Mouse (Mus musculus): ENCODE measurements around the gene Kras. TPM values are rescaled to one million over a fixed set of nuclear protein-coding genes. Genes with fewer than 3 reads are reported as not detected.

Kras gene
- polyA plus RNA-seq, 1 experiment: 2.9 TPM

DNA sequence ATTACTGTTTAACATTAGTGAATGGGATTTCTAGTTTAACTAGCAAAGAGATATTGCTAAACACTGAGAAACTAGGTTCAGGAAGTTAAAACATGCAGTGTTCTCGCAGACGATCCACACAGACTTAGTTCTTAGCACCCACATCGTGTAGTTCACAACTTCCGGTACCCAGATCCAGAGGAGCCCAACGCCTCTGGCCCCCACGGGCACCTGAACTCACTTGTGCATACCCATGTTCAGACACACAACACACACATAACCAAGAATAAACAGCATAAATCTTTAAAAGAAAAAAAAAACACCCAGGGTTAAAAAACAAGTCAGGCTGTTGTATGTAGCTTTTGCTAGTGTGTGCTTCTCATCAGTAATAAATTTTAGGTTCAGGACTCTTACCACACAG is 45.6 kb downstream of the Kras start:
- H3K9me3 ChIP-seq (ENCODE audit: control insufficient read depth, low read length): no peaks in the 10 kb centered on the region
- no peak overlapping the region for H3K4me3 ChIP-seq (replicated peaks)
- H3K27me3 ChIP-seq (ENCODE audit: control insufficient read depth): no peaks in the 10 kb centered on the region
- H3K36me3 ChIP-seq (ENCODE audit: control insufficient read depth): no peaks in the 10 kb centered on the region
- no peaks in the 10 kb centered on the region for H3K4me1 ChIP-seq (ENCODE audit: control insufficient read depth)
- TF ChIP-seq TAL1 (IDR thresholded peaks at IDR 0.05; ENCODE audit: low read length) (no peak), GATA1 (IDR thresholded peaks at IDR 0.05; ENCODE audit: low read length) (no peak)

DNA sequence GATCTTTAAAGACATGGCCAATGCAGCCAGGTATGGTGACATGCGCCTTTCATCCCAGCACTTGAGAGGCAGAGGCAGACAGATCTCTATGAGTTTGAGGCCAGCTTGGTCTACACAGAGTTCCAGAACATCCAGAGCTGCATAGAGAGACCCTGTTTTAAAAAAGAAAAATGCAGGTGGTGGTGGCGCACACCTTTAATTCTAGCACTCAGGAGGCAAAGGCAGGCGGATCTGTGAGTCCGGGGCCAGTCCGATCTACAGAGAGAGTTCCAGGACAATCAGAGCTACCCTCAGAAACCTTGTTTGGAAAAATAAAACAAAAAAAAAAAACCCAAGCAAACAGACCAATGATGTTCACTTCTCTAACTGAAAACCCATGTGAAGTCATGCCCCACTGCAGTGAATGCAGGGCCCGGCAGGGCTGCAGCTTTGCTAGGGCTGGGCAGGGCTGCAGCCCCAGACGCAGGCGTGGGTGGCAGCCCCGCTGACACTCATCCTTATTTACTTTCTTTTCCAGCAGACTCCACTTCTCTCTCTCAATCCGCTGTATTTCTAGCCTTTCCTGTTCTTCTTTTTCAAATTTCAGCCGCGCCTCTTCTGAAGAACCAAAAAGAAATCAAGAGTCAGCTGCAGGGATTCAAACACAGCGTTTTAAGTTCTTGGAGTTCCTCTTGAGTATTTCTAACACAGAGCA is 47.5 kb downstream of the Kras start:
- H3K4me3 ChIP-seq (replicated peaks): no peak overlapping the region

DNA sequence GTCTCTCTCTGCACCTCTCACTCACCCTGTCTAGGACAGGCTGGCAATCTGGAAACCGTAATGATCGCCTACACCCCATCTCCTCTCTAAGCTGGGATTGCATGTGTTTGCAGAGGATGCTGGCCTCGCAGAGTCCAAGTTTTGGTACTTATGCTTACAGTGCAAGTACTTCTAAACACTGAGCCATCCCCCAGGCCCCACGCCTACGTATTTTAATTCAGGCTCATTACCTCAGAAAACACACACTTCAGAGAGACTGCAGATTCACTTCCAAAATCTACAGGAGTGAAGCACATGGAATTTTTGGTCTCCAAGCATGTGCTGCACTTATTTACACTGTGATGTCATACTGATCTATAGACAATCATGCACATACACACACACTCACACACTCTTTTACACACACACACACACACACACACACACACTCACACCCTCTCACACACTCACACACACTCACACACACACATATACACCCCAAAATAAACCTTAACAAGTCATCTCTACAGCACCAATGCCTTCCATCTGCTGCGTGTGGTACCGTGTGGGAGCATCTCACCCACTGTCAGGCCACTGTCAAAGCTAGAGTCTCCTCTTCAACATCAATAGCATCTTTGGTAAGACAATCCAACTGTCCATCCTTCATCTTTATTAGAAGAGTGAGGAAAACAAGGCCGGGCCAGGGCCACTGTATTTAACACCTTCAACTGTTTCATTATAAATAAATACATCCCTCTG is 51.9 kb downstream of the Kras start:
- no peaks in the 10 kb centered on the region for H3K27me3 ChIP-seq (ENCODE audit: control insufficient read depth)
- TF ChIP-seq TAL1 (IDR thresholded peaks at IDR 0.05; ENCODE audit: low read length): no peak
- TF ChIP-seq GATA1 (IDR thresholded peaks at IDR 0.05; ENCODE audit: low read length): no peak
- no peaks in the 10 kb centered on the region for H3K4me1 ChIP-seq (ENCODE audit: control insufficient read depth)
- H3K36me3 ChIP-seq (ENCODE audit: control insufficient read depth): no peaks in the 10 kb centered on the region
- H3K9me3 ChIP-seq (ENCODE audit: control insufficient read depth, low read length): no peaks in the 10 kb centered on the region
- H3K4me3 ChIP-seq (replicated peaks): no peak overlapping the region

More for the DNA sequence above, 47.5 kb downstream of the Kras start:
- Histone ChIP-seq H3K9me3 (ENCODE audit: control insufficient read depth, low read length) (no peaks in the 10 kb centered on the region), H3K36me3 (ENCODE audit: control insufficient read depth) (no peaks in the 10 kb centered on the region), H3K27me3 (ENCODE audit: control insufficient read depth) (no peaks in the 10 kb centered on the region), H3K4me1 (ENCODE audit: control insufficient read depth) (no peaks in the 10 kb centered on the region)
- TF ChIP-seq TAL1 (IDR thresholded peaks at IDR 0.05; ENCODE audit: low read length) (no peak), GATA1 (IDR thresholded peaks at IDR 0.05; ENCODE audit: low read length) (no peak)

DNA sequence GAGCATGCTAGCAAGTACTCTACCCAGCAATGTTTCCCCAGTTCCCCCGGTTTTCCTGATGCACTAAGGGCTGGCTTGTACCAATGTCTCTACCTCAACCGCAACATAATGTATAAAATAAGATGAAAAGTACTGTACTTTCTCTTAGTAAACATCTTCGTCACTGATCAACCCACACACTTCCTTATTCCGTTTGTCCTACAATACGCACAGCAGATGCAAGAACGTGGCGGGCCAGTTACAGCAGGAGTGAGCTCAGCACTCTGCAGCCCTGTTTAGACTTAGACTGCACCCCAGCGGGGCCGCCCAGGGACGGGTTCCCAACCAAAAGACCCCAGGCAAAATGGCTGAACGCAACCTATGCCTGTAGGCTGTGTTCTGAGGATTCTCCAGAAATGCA is 56.6 kb downstream of the Kras start:
- Histone ChIP-seq H3K27me3 (ENCODE audit: control insufficient read depth) (no peaks in the 10 kb centered on the region), H3K4me1 (ENCODE audit: control insufficient read depth) (no peaks in the 10 kb centered on the region), H3K36me3 (ENCODE audit: control insufficient read depth) (no peaks in the 10 kb centered on the region), H3K4me3 (replicated peaks) (no peak overlapping the region), H3K9me3 (ENCODE audit: control insufficient read depth, low read length) (no peaks in the 10 kb centered on the region)
- no peak for TF ChIP-seq TAL1 (IDR thresholded peaks at IDR 0.05; ENCODE audit: low read length)
- TF ChIP-seq GATA1 (IDR thresholded peaks at IDR 0.05; ENCODE audit: low read length): no peak

DNA sequence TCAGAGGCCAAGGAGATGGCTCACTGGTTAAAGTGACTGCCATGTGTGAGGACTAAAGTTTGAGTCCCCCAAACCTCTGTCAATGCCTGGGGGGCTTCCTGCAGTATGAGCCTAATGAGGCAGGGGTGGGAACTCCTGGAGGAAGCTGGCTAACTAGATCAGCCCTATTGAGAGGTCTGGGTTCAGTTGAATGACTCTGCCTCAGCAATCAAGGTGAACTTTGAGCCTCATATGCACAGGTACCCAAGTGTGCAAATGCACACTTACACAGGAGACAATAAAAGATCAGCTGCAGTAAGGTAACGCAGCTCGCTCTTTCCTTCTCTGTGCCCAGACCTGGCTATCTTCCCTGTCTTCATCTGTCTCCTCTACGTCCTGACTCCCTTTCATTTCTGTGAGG is 57.0 kb downstream of the Kras start:
- TF ChIP-seq TAL1 (IDR thresholded peaks at IDR 0.05; ENCODE audit: low read length): no peak
- no peaks in the 10 kb centered on the region for H3K36me3 ChIP-seq (ENCODE audit: control insufficient read depth)
- no peaks in the 10 kb centered on the region for H3K9me3 ChIP-seq (ENCODE audit: control insufficient read depth, low read length)
- H3K4me3 ChIP-seq (replicated peaks): no peak overlapping the region
- H3K4me1 ChIP-seq (ENCODE audit: control insufficient read depth): no peaks in the 10 kb centered on the region
- no peaks in the 10 kb centered on the region for H3K27me3 ChIP-seq (ENCODE audit: control insufficient read depth)

DNA sequence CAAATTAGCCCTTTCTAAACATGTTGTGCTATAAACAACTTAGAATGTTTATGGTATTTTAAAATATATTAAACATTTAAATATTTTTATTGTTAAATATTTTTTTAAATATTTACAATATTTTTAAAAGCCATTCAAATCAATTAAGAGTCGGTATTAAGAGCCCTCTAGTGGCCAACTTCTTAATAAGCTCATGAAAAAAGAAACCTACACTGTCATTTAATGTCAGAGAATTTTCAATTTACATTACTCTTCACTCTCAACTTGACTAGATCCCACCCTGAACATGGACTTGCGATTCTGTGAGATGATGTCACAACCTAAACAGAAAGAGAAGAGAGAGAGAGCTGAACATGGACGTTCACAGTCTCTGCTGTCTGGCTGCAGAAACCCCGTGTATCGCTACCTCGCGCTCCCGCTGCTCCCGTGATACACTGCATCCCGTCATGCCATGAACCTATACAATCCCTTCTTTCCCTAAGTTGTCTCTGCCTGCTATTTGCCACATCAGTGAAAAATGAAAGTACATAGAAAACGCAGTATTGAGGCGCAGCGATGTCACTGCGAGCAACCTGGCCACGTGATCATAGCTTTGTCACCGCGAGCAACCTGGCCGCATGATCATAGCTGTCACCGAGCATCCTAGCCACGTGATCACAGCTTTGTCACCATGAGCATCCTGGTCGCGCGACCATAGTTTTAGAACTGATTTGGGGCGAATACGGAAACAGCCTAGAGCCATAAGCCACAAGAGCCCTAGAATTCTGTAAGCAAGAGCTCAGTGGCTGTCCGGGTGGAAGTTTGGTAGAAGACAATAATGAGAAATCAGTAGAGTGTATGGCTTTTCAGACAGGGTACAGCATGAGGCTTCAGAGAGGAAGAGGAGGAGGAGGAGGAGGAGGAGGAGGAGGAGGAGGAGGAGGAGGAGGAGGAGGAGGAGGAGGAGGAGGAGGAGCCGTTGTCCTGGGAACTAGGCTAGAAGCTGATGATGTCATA is 62.6 kb downstream of the Kras start:
- no peaks in the 10 kb centered on the region for H3K27me3 ChIP-seq (ENCODE audit: control insufficient read depth)
- peaks cover 4% of the 10 kb centered on the region for H3K4me1 ChIP-seq (ENCODE audit: control insufficient read depth)
- no peaks in the 10 kb centered on the region for H3K36me3 ChIP-seq (ENCODE audit: control insufficient read depth)
- peak overlapping the region; percentile 54 for H3K4me3 ChIP-seq (replicated peaks)
- no peaks in the 10 kb centered on the region for H3K9me3 ChIP-seq (ENCODE audit: control insufficient read depth, low read length)
- TF ChIP-seq GATA1 (IDR thresholded peaks at IDR 0.05; ENCODE audit: low read length) (no peak), TAL1 (IDR thresholded peaks at IDR 0.05; ENCODE audit: low read length) (no peak)

DNA sequence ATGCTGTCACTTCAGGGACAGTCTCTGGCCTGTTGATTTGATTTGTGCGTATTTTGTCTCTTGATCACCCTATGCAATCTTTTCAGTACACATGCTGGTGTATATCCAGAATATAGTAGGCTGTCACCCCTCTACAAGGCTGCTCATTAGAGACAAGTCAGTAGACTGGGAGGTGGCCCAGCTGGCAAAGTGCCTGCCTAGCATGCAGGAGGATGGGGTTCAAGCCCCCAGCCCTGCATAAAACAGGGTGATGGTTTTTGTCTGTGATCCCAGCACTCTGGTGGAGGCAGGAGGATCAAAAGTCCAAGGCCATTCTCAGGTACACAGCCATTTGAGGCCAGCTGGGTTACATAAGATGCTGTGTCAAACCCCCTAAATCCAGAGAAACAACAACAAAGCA is 63.9 kb downstream of the Kras start:
- Histone ChIP-seq H3K36me3 (ENCODE audit: control insufficient read depth) (no peaks in the 10 kb centered on the region), H3K4me1 (ENCODE audit: control insufficient read depth) (peaks cover 4% of the 10 kb centered on the region), H3K4me3 (replicated peaks) (no peak overlapping the region), H3K9me3 (ENCODE audit: control insufficient read depth, low read length) (no peaks in the 10 kb centered on the region), H3K27me3 (ENCODE audit: control insufficient read depth) (no peaks in the 10 kb centered on the region)
- TF ChIP-seq GATA1 (IDR thresholded peaks at IDR 0.05; ENCODE audit: low read length) (no peak), TAL1 (IDR thresholded peaks at IDR 0.05; ENCODE audit: low read length) (no peak)

DNA sequence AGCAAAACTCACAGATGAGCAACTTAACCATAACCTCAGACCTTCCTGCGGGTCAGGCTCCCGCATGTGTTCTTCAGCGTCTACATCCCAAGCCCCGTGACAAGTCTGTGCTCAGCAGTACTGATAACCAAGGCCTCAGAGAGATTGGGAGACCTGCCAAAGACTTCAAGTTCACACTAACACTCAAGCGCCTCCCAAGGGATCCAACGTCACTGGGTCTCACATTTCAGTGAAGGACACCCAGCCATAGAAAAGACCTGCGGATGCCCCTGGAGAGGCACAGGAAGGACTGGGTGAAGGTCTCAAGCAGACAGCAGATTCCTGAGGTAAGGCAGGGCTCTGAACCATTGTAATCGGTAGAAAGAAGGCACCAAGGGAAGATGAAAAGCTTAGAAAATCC is 68.0 kb downstream of the Kras start:
- Histone ChIP-seq H3K4me1 (ENCODE audit: control insufficient read depth) (no peaks in the 10 kb centered on the region), H3K4me3 (replicated peaks) (no peak overlapping the region), H3K27me3 (ENCODE audit: control insufficient read depth) (no peaks in the 10 kb centered on the region), H3K9me3 (ENCODE audit: control insufficient read depth, low read length) (no peaks in the 10 kb centered on the region), H3K36me3 (ENCODE audit: control insufficient read depth) (no peaks in the 10 kb centered on the region)
- no peak for TF ChIP-seq TAL1 (IDR thresholded peaks at IDR 0.05; ENCODE audit: low read length)
- TF ChIP-seq GATA1 (IDR thresholded peaks at IDR 0.05; ENCODE audit: low read length): no peak

DNA sequence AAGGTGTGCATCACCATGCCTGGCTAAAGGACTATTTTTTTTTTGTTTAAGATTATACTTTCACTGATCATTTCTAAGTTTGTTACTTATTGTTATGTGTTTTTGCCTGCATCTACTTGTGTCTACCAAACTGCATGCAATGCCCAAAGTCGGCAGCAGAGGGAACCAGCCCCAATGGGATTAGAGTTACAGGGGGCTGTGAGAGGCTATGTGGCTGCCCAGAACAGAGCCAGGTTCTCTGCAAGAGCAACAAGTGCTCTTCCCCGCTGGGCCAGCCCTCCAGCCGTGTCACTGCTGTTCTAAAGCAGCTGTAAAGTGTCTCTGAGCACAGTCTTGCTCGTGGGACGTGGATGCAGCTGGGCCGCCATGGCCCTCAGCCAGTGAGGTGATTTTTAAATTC is 70.4 kb downstream of the Kras start:
- Histone ChIP-seq H3K9me3 (ENCODE audit: control insufficient read depth, low read length) (no peaks in the 10 kb centered on the region), H3K36me3 (ENCODE audit: control insufficient read depth) (no peaks in the 10 kb centered on the region; the same call in 1 of the 2 replicates), H3K4me3 (replicated peaks) (no peak overlapping the region), H3K4me1 (ENCODE audit: control insufficient read depth) (peaks cover 5% of the 10 kb centered on the region), H3K27me3 (ENCODE audit: control insufficient read depth) (no peaks in the 10 kb centered on the region)
- no peak for TF ChIP-seq GATA1 (IDR thresholded peaks at IDR 0.05; ENCODE audit: low read length)
- no peak for TF ChIP-seq TAL1 (IDR thresholded peaks at IDR 0.05; ENCODE audit: low read length)
